Mouse (Mus musculus): ENCODE measurements around the gene F11r. TPM values are rescaled to one million over a fixed set of nuclear protein-coding genes. Genes with fewer than 3 reads are reported as not detected.

The F11r gene
- polyA plus RNA-seq, 1 experiment from 2014 or later, result 88.7 TPM

- Histone ChIP-seq H3K27ac (ENCODE audit: low read depth) (no peak overlapping the region), H3K9ac (ENCODE audit: low read length) (no peak overlapping the region), H3K27me3 (replicated peaks; ENCODE audit: control insufficient read depth, insufficient read depth, low read length) (no peaks in the 10 kb centered on the region), H3K4me1 (replicated peaks; ENCODE audit: control insufficient read depth, insufficient read depth, low read length) (no peaks in the 10 kb centered on the region), H3K9me3 (ENCODE audit: control insufficient read depth, low read length) (peaks cover 4% of the 10 kb centered on the region; the same call in 1 of the 2 replicates), H3K36me3 (ENCODE audit: control insufficient read depth, insufficient read depth, low read length) (peaks cover 11% of the 10 kb centered on the region), H3K4me2 (ENCODE audit: low read length) (no peak overlapping the region), H3K4me3 (ENCODE audit: low read depth, low read length) (no peak overlapping the region)
- DNase-seq (ENCODE audit: low spot score) (no peak), ATAC-seq (replicated peaks; ENCODE audit: low FRiP score, low TSS enrichment, low read depth) (no peak)
- 88% methylated on average over 1 of the region's 1 CpGs for WGBS
Measured at GRCm38 (mm10) chr1:171457568-171457967, 20.2 kb downstream of the F11r start.

DNA sequence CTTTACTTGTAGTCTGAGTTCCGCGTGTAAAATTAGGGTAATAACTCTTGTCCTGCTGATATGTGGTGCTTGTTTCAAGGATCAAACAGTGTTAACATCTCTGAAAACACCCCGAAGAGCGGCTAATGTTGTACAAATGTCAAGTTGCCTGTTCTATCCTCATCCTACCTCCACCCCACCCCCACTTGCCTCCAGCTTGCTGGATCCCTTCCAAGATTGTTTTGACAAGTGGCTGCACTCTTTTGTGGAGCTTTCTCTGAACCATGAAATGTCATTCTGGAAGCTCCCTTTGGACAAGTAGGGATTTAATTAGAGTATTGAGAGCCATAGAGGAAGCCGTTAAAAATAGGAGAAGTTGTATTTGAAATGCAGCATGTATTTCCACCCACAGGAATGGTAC, 22.5 kb downstream of the F11r start:
- ATAC-seq (replicated peaks; ENCODE audit: low FRiP score, low TSS enrichment, low read depth) (no peak), DNase-seq (ENCODE audit: low spot score) (no peak)
- Histone ChIP-seq H3K9me3 (ENCODE audit: control insufficient read depth, low read length) (peaks cover 4% of the 10 kb centered on the region; the same call in 1 of the 2 replicates), H3K4me2 (ENCODE audit: low read length) (no peak overlapping the region), H3K4me1 (replicated peaks; ENCODE audit: control insufficient read depth, insufficient read depth, low read length) (no peaks in the 10 kb centered on the region), H3K27me3 (replicated peaks; ENCODE audit: control insufficient read depth, insufficient read depth, low read length) (no peaks in the 10 kb centered on the region), H3K36me3 (ENCODE audit: control insufficient read depth, insufficient read depth, low read length) (peaks cover 16% of the 10 kb centered on the region), H3K27ac (ENCODE audit: low read depth) (no peak overlapping the region), H3K4me3 (ENCODE audit: low read depth, low read length) (no peak overlapping the region), H3K9ac (ENCODE audit: low read length) (no peak overlapping the region)
- WGBS, result 62% methylated on average over 5 of the region's 5 CpGs

DNA sequence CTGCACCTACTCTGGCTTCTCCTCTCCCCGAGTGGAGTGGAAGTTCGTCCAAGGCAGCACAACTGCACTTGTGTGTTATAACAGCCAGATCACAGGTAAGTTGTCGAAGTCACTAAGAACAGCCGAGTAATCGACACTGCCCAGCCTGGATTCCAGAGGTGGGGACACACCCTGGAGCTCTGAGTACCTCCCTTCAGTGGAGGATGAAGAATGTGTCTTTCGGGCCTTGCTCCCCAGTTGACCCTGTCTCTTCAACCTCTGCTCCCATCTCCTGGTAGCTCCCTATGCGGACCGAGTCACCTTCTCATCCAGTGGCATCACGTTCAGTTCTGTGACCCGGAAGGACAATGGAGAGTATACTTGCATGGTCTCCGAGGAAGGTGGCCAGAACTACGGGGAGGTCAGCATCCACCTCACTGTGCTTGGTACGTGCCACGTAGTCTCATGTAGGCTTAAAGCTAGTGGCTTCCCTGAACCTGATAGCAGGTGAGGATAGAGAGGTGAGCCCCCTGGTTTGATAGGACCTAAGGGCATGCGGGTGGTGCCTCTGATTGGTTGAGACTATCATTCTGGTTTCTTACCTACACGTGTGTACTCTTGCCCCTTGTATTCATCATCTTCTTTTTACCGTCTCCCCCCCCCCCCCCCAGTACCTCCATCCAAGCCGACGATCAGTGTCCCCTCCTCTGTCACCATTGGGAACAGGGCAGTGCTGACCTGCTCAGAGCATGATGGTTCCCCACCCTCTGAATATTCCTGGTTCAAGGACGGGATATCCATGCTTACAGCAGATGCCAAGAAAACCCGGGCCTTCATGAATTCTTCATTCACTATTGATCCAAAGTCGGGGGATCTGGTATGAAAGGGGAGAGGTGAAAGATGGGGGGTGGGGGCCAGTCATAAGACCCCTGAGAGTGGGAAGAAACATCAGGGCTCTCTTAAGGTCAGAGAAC, 23.5 kb downstream of the F11r start:
- no peak overlapping the region for H3K4me2 ChIP-seq (ENCODE audit: low read length)
- H3K9me3 ChIP-seq (ENCODE audit: control insufficient read depth, low read length), result peaks cover 4% of the 10 kb centered on the region; the same call in 1 of the 2 replicates
- no peak overlapping the region for H3K4me3 ChIP-seq (ENCODE audit: low read depth, low read length)
- no peaks in the 10 kb centered on the region for H3K4me1 ChIP-seq (replicated peaks; ENCODE audit: control insufficient read depth, insufficient read depth, low read length)
- H3K9ac ChIP-seq (ENCODE audit: low read length), result no peak overlapping the region
- ATAC-seq (replicated peaks; ENCODE audit: low FRiP score, low TSS enrichment, low read depth), result no peak
- no peak for DNase-seq (ENCODE audit: low spot score)
- peaks cover 16% of the 10 kb centered on the region for H3K36me3 ChIP-seq (ENCODE audit: control insufficient read depth, insufficient read depth, low read length)
- no peaks in the 10 kb centered on the region for H3K27me3 ChIP-seq (replicated peaks; ENCODE audit: control insufficient read depth, insufficient read depth, low read length)
- no peak overlapping the region for H3K27ac ChIP-seq (ENCODE audit: low read depth)
- WGBS, result 95% methylated on average over 22 of the region's 22 CpGs

DNA sequence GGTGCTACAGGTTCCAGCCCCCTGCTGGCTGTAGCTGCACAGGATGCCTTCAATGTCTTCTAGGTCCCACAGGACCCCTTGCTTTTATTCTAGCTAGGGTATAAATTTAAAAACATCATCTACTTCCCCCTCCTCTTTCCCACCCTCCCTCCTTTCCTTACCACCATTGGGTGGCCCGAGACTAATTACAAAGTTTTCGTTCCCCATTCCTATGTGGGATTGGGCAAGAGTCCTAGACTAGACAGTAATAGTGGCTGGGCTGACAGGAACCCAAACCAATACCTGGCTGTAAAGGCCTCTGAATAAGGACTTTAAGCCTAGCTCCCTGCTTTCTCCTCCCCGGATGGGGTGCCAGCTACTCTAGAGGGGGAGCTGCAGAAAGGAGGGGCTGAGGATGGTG, 25.8 kb downstream of the F11r start:
- Histone ChIP-seq H3K27me3 (replicated peaks; ENCODE audit: control insufficient read depth, insufficient read depth, low read length) (no peaks in the 10 kb centered on the region), H3K4me3 (ENCODE audit: low read depth, low read length) (no peak overlapping the region), H3K27ac (ENCODE audit: low read depth) (no peak overlapping the region), H3K4me2 (ENCODE audit: low read length) (no peak overlapping the region), H3K4me1 (replicated peaks; ENCODE audit: control insufficient read depth, insufficient read depth, low read length) (no peaks in the 10 kb centered on the region), H3K36me3 (ENCODE audit: control insufficient read depth, insufficient read depth, low read length) (peaks cover 16% of the 10 kb centered on the region), H3K9ac (ENCODE audit: low read length) (no peak overlapping the region), H3K9me3 (ENCODE audit: control insufficient read depth, low read length) (peaks cover 4% of the 10 kb centered on the region; the same call in 1 of the 2 replicates)
- no peak for ATAC-seq (replicated peaks; ENCODE audit: low FRiP score, low TSS enrichment, low read depth)
- no peak for DNase-seq (ENCODE audit: low spot score)
- WGBS, result 98% methylated on average over 3 of the region's 3 CpGs

GRCm38 (mm10) chr1:171465749-171466412, 28.5 kb downstream of the F11r start:
- DNase-seq (ENCODE audit: low spot score), result no peak
- peaks cover 4% of the 10 kb centered on the region; the same call in 1 of the 2 replicates for H3K9me3 ChIP-seq (ENCODE audit: control insufficient read depth, low read length)
- no peak overlapping the region for H3K9ac ChIP-seq (ENCODE audit: low read length)
- H3K27ac ChIP-seq (ENCODE audit: low read depth), result no peak overlapping the region
- H3K4me2 ChIP-seq (ENCODE audit: low read length), result no peak overlapping the region
- WGBS, result 88% methylated on average over 5 of the region's 5 CpGs
- peaks cover 16% of the 10 kb centered on the region for H3K36me3 ChIP-seq (ENCODE audit: control insufficient read depth, insufficient read depth, low read length)
- ATAC-seq (replicated peaks; ENCODE audit: low FRiP score, low TSS enrichment, low read depth), result no peak
- no peaks in the 10 kb centered on the region for H3K27me3 ChIP-seq (replicated peaks; ENCODE audit: control insufficient read depth, insufficient read depth, low read length)
- no peak overlapping the region for H3K4me3 ChIP-seq (ENCODE audit: low read depth, low read length)
- no peaks in the 10 kb centered on the region; the same call in 1 of the 2 replicates for H3K4me1 ChIP-seq (replicated peaks; ENCODE audit: control insufficient read depth, insufficient read depth, low read length)

DNA sequence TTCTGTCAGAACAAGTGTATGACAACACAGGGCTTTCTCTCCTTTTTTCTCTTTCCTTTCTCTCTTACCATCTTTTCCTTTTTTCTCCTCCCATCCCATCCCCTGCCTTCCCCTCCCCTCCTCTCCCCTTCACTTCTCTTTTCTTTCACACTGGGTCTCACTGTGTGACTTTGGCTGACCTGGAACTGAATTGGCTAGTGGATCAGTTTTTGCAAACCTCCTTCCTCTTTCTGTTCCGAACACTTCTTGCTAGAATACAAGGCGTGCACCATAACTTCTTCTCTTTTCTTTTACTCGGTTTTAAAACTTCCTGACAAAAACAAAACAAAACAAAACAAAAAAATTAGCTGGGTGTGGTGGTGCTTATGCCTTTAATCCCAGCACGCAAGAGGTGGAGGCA, 29.2 kb downstream of the F11r start:
- ATAC-seq (replicated peaks; ENCODE audit: low FRiP score, low TSS enrichment, low read depth) (no peak), DNase-seq (ENCODE audit: low spot score) (no peak)
- Histone ChIP-seq H3K9ac (ENCODE audit: low read length) (no peak overlapping the region), H3K27ac (ENCODE audit: low read depth) (no peak overlapping the region), H3K9me3 (ENCODE audit: control insufficient read depth, low read length) (peaks cover 4% of the 10 kb centered on the region; the same call in 1 of the 2 replicates), H3K4me3 (ENCODE audit: low read depth, low read length) (no peak overlapping the region), H3K4me1 (replicated peaks; ENCODE audit: control insufficient read depth, insufficient read depth, low read length) (no peaks in the 10 kb centered on the region; the same call in 1 of the 2 replicates), H3K4me2 (ENCODE audit: low read length) (no peak overlapping the region), H3K36me3 (ENCODE audit: control insufficient read depth, insufficient read depth, low read length) (peaks cover 10% of the 10 kb centered on the region), H3K27me3 (replicated peaks; ENCODE audit: control insufficient read depth, insufficient read depth, low read length) (no peaks in the 10 kb centered on the region)
- 81% methylated on average over 4 of the region's 4 CpGs for WGBS

DNA sequence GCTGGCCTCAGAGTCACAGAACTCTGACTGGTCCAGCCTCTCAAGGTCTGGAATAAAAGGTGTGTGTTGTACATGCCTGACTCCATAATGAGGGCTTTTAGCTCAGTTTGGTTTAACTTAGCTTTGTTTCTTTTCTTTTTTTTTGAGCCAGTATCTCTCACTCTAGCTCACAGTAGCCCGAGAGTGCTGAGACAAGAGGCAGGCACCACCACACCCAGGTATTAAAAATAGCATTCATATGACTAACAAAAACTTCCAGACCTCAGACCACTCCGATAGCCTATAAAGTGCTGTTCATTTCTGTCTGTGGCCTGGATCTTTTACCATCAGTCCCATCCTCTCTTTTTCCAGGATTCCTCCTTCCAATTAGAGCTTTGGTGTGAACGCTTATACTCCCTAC, 32.3 kb downstream of the F11r start:
- DNase-seq (ENCODE audit: low spot score), result no peak
- H3K27ac ChIP-seq (ENCODE audit: low read depth), result no peak overlapping the region
- H3K4me2 ChIP-seq (ENCODE audit: low read length), result no peak overlapping the region
- 78% methylated on average over 3 of the region's 3 CpGs for WGBS
- H3K9ac ChIP-seq (ENCODE audit: low read length), result no peak overlapping the region
- no peaks in the 10 kb centered on the region for H3K27me3 ChIP-seq (replicated peaks; ENCODE audit: control insufficient read depth, insufficient read depth, low read length)
- no peak for ATAC-seq (replicated peaks; ENCODE audit: low FRiP score, low TSS enrichment, low read depth)
- no peaks in the 10 kb centered on the region for H3K36me3 ChIP-seq (ENCODE audit: control insufficient read depth, insufficient read depth, low read length)
- H3K4me1 ChIP-seq (replicated peaks; ENCODE audit: control insufficient read depth, insufficient read depth, low read length), result no peaks in the 10 kb centered on the region; the same call in 1 of the 2 replicates
- no peaks in the 10 kb centered on the region for H3K9me3 ChIP-seq (ENCODE audit: control insufficient read depth, low read length)
- H3K4me3 ChIP-seq (ENCODE audit: low read depth, low read length), result no peak overlapping the region

- ATAC-seq (replicated peaks; ENCODE audit: low FRiP score, low TSS enrichment, low read depth) (no peak), DNase-seq (ENCODE audit: low spot score) (peak; percentile 85)
- Histone ChIP-seq H3K4me2 (ENCODE audit: low read length) (no peak overlapping the region), H3K9me3 (ENCODE audit: control insufficient read depth, low read length) (no peaks in the 10 kb centered on the region), H3K4me1 (replicated peaks; ENCODE audit: control insufficient read depth, insufficient read depth, low read length) (no peaks in the 10 kb centered on the region; the same call in 1 of the 2 replicates), H3K27me3 (replicated peaks; ENCODE audit: control insufficient read depth, insufficient read depth, low read length) (no peaks in the 10 kb centered on the region), H3K4me3 (ENCODE audit: low read depth, low read length) (no peak overlapping the region), H3K27ac (ENCODE audit: low read depth) (no peak overlapping the region), H3K9ac (ENCODE audit: low read length) (no peak overlapping the region), H3K36me3 (ENCODE audit: control insufficient read depth, insufficient read depth, low read length) (no peaks in the 10 kb centered on the region)
- WGBS, result 31% methylated on average over 7 of the region's 7 CpGs
Measured at GRCm38 (mm10) chr1:171470371-171470871, 33.1 kb downstream of the F11r start.

All from intestine, embryonic 14.5 days (tissue).